Mouse (Mus musculus) hindbrain, embryonic 16.5 days (tissue): ENCODE measurements around the gene Uaca. TPM values are rescaled to one million over a fixed set of nuclear protein-coding genes. Genes with fewer than 3 reads are reported as not detected.

Experiments used
- ATAC-seq: fragments of 200-750 bp; cut with Nextera tagmentation; 2 replicates; pipeline ENCODE4 v1.8.0; 2017; ENCODE audit warnings: moderate TSS enrichment, moderate library complexity
- H3K27ac ChIP-seq: fragments of 300-500 bp; sonication (generic); 2 replicates; pipeline ENCODE4 v1.5.1; 2014; ENCODE audit warnings: low read depth, mild to moderate bottlenecking, control low read depth, low read length, moderate library complexity
- H3K27me3 ChIP-seq: fragments of 300-500 bp; sonication (generic); replicated peaks from 2 replicates; pipeline ENCODE4 v1.6.1; 2014; ENCODE audit warnings: low read length; ENCODE audit not compliant: control insufficient read depth, insufficient read depth
- H3K36me3 ChIP-seq: fragments of 300-500 bp; sonication (generic); 2 replicates; pipeline ENCODE4 v1.6.1; 2014; ENCODE audit warnings: mild to moderate bottlenecking, low read length, moderate library complexity, mixed read lengths; ENCODE audit not compliant: control insufficient read depth, insufficient read depth
- H3K4me1 ChIP-seq: fragments of 300-500 bp; sonication (generic); 2 replicates; pipeline ENCODE4 v1.6.1; 2014; ENCODE audit warnings: low read depth, low read length; ENCODE audit not compliant: control insufficient read depth, insufficient read depth
- H3K4me2 ChIP-seq: fragments of 300-500 bp; sonication (generic); 2 replicates; pipeline ENCODE4 v1.6.1; 2014; ENCODE audit warnings: mild to moderate bottlenecking, low read length, control low read depth, moderate library complexity
- H3K4me3 ChIP-seq: fragments of 300-500 bp; sonication (generic); 2 replicates; pipeline ENCODE4 v1.5.1; 2014; ENCODE audit warnings: mild to moderate bottlenecking, low read length, control low read depth, moderate library complexity
- H3K9ac ChIP-seq: fragments of 300-500 bp; sonication (generic); 2 replicates; pipeline ENCODE4 v1.6.1; 2014; ENCODE audit warnings: low read depth, mild to moderate bottlenecking, control low read depth, low read length, moderate library complexity
- H3K9me3 ChIP-seq: fragments of 300-500 bp; sonication (generic); 2 replicates; pipeline ENCODE4 v1.6.1; 2014; ENCODE audit warnings: mild to moderate bottlenecking, low read length, moderate library complexity; ENCODE audit not compliant: control insufficient read depth
- WGBS: fragments of 180-500 bp; shearing (Covaris S2); extraction: QIAGEN DNeasy Blood & Tissue Kit; methylation state at CpG from one replicate; pipeline ENCODE4 v1.1.7; 2014; 5-methylcytosine and 5-hydroxymethylcytosine counted together
- polyA plus RNA-seq: library from polyadenylated mRNA; unstranded; fragments of >200 nt; fragmentation: Nextera tagmentation; extraction: Ambion mirVana; gene quantifications from 2 replicates; pipeline ENCODE4 v1.2.1, GENCODE M21; 2015

The Uaca gene
- 15.8 and 22.2 TPM in 2 replicates for polyA plus RNA-seq

DNA sequence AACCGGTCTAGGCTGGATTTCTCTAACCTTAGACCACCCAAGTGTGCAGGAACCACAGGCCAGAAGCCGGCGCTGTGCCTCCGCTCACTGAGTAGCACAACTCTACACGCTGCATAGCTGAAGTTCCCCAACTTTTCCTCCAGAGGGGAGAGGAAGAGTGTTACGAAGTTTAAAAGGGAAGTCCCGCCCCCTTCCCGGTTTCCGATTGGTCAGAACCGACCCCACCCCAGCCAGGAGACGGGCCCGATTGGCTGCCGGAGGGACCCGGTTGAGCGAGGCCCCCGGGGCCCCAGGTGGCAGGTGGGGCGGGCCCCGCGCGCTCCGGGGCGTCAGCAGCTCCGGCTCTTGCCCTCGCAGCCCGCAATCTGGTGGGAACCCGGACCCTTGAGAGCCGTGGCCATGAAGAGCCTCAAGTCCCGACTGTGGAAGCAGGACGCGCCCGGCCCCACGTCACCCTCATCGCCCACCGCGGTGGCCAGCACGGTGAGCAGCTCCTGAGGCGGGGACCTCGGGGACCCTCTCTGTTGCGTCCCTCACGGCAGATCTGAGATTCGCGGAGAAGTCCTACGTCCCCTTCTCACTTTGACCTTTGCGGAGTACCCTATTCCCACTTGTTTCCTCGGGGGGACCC is at the start of gene Uaca:
Uaca (plus strand) TSS at position 333 of the 631 bp plus-strand sequence.
- 1% methylated on average over 38 of the region's 45 CpGs for WGBS
- Histone ChIP-seq H3K4me3 (peak within 1 kb of the TSS; percentile 84), H3K4me2 (peak within 1 kb of the TSS; percentile 99), H3K4me1 (peaks cover 7% of the 10 kb centered on the region), H3K27ac (peak within 1 kb of the TSS; percentile 67), H3K27me3 (no peaks in the 10 kb centered on the region), H3K9ac (peak within 1 kb of the TSS; percentile 70), H3K9me3 (no peaks in the 10 kb centered on the region), H3K36me3 (no peaks in the 10 kb centered on the region)
- ATAC-seq = peak; percentile 97

DNA sequence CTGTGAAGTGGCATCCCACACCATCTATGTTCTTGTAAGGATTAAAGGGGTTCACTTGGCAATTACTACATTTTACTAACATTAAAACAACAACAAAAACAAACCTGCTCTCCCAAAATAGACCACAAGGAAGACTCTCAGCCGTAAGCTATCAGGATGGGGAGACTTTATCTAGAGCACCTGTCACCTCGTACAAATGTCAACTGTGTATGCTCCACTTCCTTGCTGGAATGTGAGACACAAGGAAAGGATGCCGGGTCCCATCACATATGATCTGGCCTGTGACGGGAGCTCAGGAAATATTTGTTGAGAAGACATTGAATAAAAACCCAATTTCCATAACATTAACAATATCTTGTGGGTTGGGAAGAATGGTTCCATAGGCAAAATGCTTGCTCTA is 49.4 kb upstream of the Uaca start:
- Histone ChIP-seq H3K4me3 (no peak overlapping the region), H3K27ac (no peak overlapping the region), H3K27me3 (no peaks in the 10 kb centered on the region), H3K36me3 (no peaks in the 10 kb centered on the region), H3K9ac (no peak overlapping the region), H3K4me1 (no peaks in the 10 kb centered on the region), H3K4me2 (no peak overlapping the region), H3K9me3 (no peaks in the 10 kb centered on the region)
- ATAC-seq = no peak
- 69% methylated on average over 4 of the region's 4 CpGs for WGBS

DNA sequence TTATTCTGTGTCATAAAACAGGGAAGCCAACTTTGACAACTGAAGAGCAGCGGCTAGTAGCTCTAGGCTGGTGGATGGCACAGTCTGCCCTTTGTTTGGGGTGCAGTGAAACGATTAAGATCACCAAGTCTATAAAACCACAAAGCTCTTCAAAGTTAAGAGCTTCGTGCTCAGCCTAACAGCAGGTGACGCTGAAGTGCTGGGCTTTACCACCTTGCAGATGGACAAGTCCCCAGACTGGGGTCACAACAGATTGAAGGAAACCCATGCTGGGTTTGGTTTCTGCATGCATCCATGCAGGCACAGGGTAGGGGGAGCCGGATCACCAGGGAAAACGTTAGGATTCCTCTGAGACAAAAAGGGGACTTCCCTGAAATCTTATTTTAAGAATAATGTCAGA is 47.8 kb upstream of the Uaca start:
- no peak for ATAC-seq

DNA sequence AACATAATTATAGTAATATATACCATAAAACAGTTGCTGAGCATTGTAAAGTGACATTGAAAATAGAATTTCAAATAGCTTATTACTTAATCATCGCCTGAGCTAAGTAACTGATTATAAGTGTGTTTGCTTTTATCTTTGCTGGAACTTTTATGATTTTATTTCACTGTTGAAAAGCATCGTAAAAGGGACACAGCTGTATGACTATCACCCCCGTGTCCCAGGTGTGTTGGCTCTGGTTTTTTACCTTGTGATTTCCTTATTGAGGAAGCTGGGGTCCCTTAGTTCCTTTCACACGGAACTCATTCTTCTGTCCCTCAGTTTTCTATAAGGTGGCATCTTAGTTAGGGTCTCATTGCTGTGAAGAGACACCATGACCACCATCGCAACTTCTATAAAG is 46.7 kb upstream of the Uaca start:
- H3K9me3 ChIP-seq = no peaks in the 10 kb centered on the region
- no peak overlapping the region for H3K4me2 ChIP-seq
- H3K4me3 ChIP-seq = no peak overlapping the region
- no peaks in the 10 kb centered on the region for H3K36me3 ChIP-seq
- H3K9ac ChIP-seq = no peak overlapping the region
- no peaks in the 10 kb centered on the region for H3K27me3 ChIP-seq
- no peak for ATAC-seq
- 89% methylated on average over 5 of the region's 5 CpGs for WGBS
- H3K4me1 ChIP-seq = no peaks in the 10 kb centered on the region
- no peak overlapping the region for H3K27ac ChIP-seq

More for the DNA sequence above, 47.8 kb upstream of the Uaca start:
- Histone ChIP-seq H3K4me3 (no peak overlapping the region), H3K36me3 (no peaks in the 10 kb centered on the region), H3K27ac (no peak overlapping the region), H3K9ac (no peak overlapping the region), H3K27me3 (no peaks in the 10 kb centered on the region), H3K9me3 (no peaks in the 10 kb centered on the region), H3K4me2 (no peak overlapping the region), H3K4me1 (no peaks in the 10 kb centered on the region)
- WGBS = 58% methylated on average over 6 of the region's 6 CpGs

DNA sequence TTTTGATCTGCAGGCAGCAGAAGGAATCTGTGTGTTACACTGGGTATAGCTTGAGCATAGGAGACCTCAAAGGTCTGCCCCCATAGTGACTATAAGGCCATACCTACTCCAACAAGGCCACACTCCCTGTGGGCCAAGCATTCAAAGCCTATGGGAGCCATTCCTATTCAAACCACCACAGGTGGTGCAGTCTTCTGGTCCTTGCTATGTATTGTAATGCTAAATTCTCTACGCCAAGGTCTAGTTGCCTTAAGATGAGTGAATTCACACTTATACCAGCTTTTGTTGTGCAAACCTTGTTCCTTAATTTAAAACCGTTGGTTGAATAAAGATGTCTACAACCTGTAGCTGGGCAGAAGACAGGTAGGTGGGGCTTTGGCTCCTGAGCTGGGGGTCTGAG is 46.2 kb upstream of the Uaca start:
- H3K27me3 ChIP-seq = no peaks in the 10 kb centered on the region
- no peak overlapping the region for H3K4me3 ChIP-seq
- no peaks in the 10 kb centered on the region for H3K4me1 ChIP-seq
- no peaks in the 10 kb centered on the region for H3K9me3 ChIP-seq
- no peak overlapping the region for H3K9ac ChIP-seq
- ATAC-seq = no peak
- no peaks in the 10 kb centered on the region for H3K36me3 ChIP-seq
- no peak overlapping the region for H3K27ac ChIP-seq
- H3K4me2 ChIP-seq = no peak overlapping the region
- 72% methylated on average over 2 of the region's 2 CpGs for WGBS

DNA sequence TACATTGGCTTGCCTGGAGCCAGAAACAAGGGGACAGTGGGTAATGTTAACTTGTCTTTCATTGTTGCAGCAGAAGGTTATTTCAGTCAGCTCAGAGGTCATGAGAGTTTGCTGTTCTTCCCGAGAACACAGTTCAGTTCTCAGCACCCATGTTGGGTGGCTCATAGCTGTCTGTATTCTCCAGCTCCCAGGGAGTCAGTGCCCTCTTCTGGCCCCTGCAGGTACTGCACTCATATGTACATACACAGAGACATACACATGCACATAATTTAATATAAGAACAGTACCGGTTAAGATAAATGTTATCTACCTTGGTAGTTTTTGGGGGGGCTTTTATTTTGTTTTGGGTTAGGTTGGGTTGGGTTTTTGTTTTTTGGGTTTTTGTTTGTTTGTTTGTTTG is 45.2 kb upstream of the Uaca start:
- WGBS = 97% methylated on average over 2 of the region's 2 CpGs
- Histone ChIP-seq H3K36me3 (no peaks in the 10 kb centered on the region), H3K9ac (no peak overlapping the region), H3K4me1 (no peaks in the 10 kb centered on the region), H3K4me2 (no peak overlapping the region), H3K27me3 (no peaks in the 10 kb centered on the region), H3K9me3 (no peaks in the 10 kb centered on the region), H3K27ac (no peak overlapping the region), H3K4me3 (no peak overlapping the region)
- ATAC-seq = no peak

DNA sequence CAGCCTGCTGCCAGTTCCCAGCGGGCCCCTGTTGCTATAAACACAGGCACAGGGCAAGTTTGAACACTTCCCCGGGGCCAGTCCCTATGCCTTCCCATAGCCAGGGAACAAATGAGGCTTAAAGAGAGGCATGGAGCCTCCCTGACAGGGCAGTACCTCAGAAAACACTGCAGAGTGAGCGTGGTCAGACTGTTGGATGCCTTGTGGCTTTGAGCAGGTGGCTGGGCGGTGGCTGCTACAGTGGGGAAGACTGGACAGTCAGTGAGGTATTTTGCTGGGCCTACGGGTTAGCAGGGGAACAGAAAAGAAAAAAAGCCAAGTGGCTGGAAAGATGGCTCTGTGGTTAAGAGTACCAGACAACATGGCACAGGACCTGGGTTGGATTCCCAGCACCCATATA is 43.2 kb upstream of the Uaca start:
- Histone ChIP-seq H3K4me1 (no peaks in the 10 kb centered on the region), H3K27me3 (no peaks in the 10 kb centered on the region), H3K27ac (no peak overlapping the region), H3K9ac (no peak overlapping the region), H3K36me3 (no peaks in the 10 kb centered on the region), H3K4me3 (no peak overlapping the region), H3K4me2 (no peak overlapping the region), H3K9me3 (no peaks in the 10 kb centered on the region)
- 96% methylated on average over 5 of the region's 5 CpGs for WGBS
- ATAC-seq = no peak

DNA sequence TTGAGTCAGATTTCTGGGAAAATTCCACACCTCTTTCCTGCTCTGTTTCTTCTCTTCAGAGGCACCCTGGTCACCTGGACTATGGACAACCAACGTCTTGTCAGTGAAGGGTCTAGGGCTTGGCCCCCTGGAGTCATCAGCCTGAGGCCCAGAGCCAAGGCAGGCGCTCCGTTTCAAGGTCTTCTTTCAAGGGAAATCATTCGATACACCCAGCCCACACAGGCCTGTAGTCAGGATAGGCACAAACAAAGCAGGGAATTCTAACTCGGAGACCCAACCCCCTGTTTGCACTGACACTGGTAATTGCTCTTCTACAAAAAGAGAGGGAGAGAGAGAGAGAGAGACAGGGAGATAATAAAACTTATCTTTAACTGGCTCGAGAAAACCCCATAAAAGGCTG is 42.4 kb upstream of the Uaca start:
- Histone ChIP-seq H3K27ac (no peak overlapping the region), H3K4me2 (no peak overlapping the region), H3K4me3 (no peak overlapping the region), H3K27me3 (no peaks in the 10 kb centered on the region), H3K4me1 (no peaks in the 10 kb centered on the region), H3K9me3 (no peaks in the 10 kb centered on the region), H3K36me3 (no peaks in the 10 kb centered on the region), H3K9ac (no peak overlapping the region)
- ATAC-seq = no peak
- 65% methylated on average over 6 of the region's 6 CpGs for WGBS

DNA sequence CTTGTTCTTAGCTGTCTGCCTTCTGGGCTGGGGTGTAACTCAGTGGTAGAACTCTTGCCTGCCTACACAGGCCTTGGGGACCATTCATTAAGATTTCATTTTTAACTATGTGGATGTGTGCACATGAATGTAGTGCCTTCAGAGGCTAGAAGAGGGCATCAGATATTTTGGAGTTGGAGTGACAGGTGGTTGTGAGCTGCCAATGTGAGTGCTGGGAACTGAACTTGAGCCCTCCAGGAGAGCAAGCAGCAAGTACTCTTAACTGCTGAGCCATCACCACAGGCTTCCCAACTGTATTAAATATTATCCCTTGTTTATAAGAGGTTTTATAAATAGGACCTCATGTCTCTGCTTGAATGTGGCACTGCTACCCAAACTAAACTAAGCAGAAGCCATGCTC is 41.7 kb upstream of the Uaca start:
- H3K36me3 ChIP-seq = no peaks in the 10 kb centered on the region
- no peak for ATAC-seq
- no peaks in the 10 kb centered on the region for H3K9me3 ChIP-seq
- no peak overlapping the region for H3K27ac ChIP-seq
- H3K9ac ChIP-seq = no peak overlapping the region
- no peak overlapping the region for H3K4me3 ChIP-seq
- H3K4me2 ChIP-seq = no peak overlapping the region
- H3K27me3 ChIP-seq = no peaks in the 10 kb centered on the region
- no peaks in the 10 kb centered on the region for H3K4me1 ChIP-seq

DNA sequence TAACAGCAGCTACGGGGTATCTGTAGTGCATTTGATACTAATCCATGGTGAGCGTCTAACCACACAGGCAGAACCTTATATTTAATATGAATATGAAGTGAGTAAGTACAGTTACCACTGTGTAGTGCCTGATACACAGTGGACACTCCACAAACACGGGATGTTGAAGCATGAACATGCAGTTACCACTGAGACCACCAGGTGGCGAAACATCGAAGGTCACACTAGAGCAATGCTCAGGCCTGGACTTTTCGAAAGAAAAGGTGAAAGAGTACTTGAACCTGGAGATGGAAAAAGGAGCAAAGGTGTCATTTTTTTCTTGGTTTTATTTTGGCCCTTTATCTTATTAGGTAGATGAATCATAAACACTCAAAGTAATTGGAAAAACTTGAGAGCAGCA is 38.1 kb upstream of the Uaca start:
- Histone ChIP-seq H3K27ac (no peak overlapping the region), H3K4me2 (no peak overlapping the region), H3K36me3 (no peaks in the 10 kb centered on the region), H3K9me3 (no peaks in the 10 kb centered on the region), H3K4me1 (no peaks in the 10 kb centered on the region), H3K9ac (no peak overlapping the region), H3K27me3 (no peaks in the 10 kb centered on the region), H3K4me3 (no peak overlapping the region)
- 33% methylated on average over 6 of the region's 6 CpGs for WGBS
- ATAC-seq = peak; percentile 63; the same call in 1 of the 2 replicates
